Mouse (Mus musculus) ES-E14 (cell line): ENCODE results near the gene Kndc1. TPM values are rescaled to one million over a fixed set of nuclear protein-coding genes. Genes with fewer than 3 reads are reported as not detected.

Source experiments
- DNase-seq: peaks from one replicate; pipeline ENCODE4 v3.0.0-alpha.2; 2013; ENCODE audit warnings: low read depth, low spot score
- H3K27ac ChIP-seq: 2 replicates; pipeline ENCODE4 v1.5.1; 2012; ENCODE audit warnings: low read depth, mild to moderate bottlenecking, low read length, moderate library complexity, mixed read lengths; ENCODE audit not compliant: poor library complexity, insufficient read depth, severe bottlenecking
- H3K36me3 ChIP-seq: 2 replicates; pipeline ENCODE4 v1.6.1; 2012; ENCODE audit warnings: mild to moderate bottlenecking, low read length, moderate library complexity, mixed read lengths; ENCODE audit not compliant: control insufficient read depth, poor library complexity, insufficient read depth, severe bottlenecking
- H3K4me1 ChIP-seq, 2 experiments: fragments of 150-350 bp in 1 of 2; sonication (generic) in 1 of 2; 2 replicates each; pipeline ENCODE4 v1.6.1; 2012; ENCODE audit warnings: low read length in 2 of 2, mild to moderate bottlenecking in 1 of 2, mixed read lengths in 1 of 2; ENCODE audit not compliant: control insufficient read depth in 2 of 2, insufficient read depth in 2 of 2, poor library complexity in 1 of 2
- H3K4me3 ChIP-seq, 2 experiments: fragments of 150-350 bp in 1 of 2; sonication (generic) in 1 of 2; 2 replicates each; pipeline ENCODE4 v1.5.1; 2012; ENCODE audit warnings: low read length in 2 of 2, low read depth in 1 of 2, mild to moderate bottlenecking in 1 of 2, mixed read lengths in 1 of 2; ENCODE audit not compliant: insufficient read depth in 1 of 2, poor library complexity in 1 of 2, severe bottlenecking in 1 of 2
- H3K9ac ChIP-seq: 2 replicates; pipeline ENCODE4 v1.6.1; 2012; ENCODE audit warnings: low read depth, mild to moderate bottlenecking, low read length, mixed read lengths; ENCODE audit not compliant: poor library complexity, insufficient read depth, severe bottlenecking
- H3K9me3 ChIP-seq: fragments of 150-350 bp; sonication (generic); 2 replicates; pipeline ENCODE4 v1.6.1; 2012; ENCODE audit warnings: low read depth, mild to moderate bottlenecking, low read length; ENCODE audit not compliant: control insufficient read depth, insufficient read depth
- CHD2 ChIP-seq: IDR thresholded peaks from 2 replicates; pipeline ENCODE4 v1.6.1; 2014; ENCODE audit warnings: mild to moderate bottlenecking, low read depth, low read length, inconsistent platforms
- HCFC1 ChIP-seq: IDR thresholded peaks from 2 replicates; pipeline ENCODE4 v1.6.1; 2012; ENCODE audit warnings: low read length, inconsistent platforms, borderline replicate concordance; ENCODE audit not compliant: insufficient read depth
- MAFK ChIP-seq: IDR thresholded peaks from 2 replicates; pipeline ENCODE4 v1.6.1; 2014; ENCODE audit warnings: mild to moderate bottlenecking, low read depth, low read length, inconsistent platforms; ENCODE audit not compliant: insufficient read depth
- ZC3H11A ChIP-seq: IDR thresholded peaks from 2 replicates; pipeline ENCODE4 v1.6.1; 2012; ENCODE audit warnings: low read depth, mild to moderate bottlenecking, inconsistent platforms, low read length, borderline replicate concordance
- ZNF384 ChIP-seq: IDR thresholded peaks from 2 replicates; pipeline ENCODE4 v1.6.1; 2012; ENCODE audit warnings: low read depth, low read length, inconsistent platforms
- in situ Hi-C, 2 experiments: fragments of 600-800 bp; cut with MboI; formaldehyde crosslinking; loops; one replicate each; pipeline ENCODE4 v1.15.1; 2025; ENCODE audit warnings: low sequenced_read_pairs in 2 of 2, inconsistent platforms in 1 of 2; ENCODE audit not compliant: unreplicated experiment in 2 of 2
- total RNA-seq: library from RNA; depleted of rRNA; stranded (reverse); fragments of 300-350 nt; gene quantifications from 2 replicates; pipeline ENCODE4 v1.2.3, GENCODE M21; 2012; rRNA removed

Gene Kndc1
- total RNA-seq: 2.3 and 5.3 TPM in 2 replicates

DNA sequence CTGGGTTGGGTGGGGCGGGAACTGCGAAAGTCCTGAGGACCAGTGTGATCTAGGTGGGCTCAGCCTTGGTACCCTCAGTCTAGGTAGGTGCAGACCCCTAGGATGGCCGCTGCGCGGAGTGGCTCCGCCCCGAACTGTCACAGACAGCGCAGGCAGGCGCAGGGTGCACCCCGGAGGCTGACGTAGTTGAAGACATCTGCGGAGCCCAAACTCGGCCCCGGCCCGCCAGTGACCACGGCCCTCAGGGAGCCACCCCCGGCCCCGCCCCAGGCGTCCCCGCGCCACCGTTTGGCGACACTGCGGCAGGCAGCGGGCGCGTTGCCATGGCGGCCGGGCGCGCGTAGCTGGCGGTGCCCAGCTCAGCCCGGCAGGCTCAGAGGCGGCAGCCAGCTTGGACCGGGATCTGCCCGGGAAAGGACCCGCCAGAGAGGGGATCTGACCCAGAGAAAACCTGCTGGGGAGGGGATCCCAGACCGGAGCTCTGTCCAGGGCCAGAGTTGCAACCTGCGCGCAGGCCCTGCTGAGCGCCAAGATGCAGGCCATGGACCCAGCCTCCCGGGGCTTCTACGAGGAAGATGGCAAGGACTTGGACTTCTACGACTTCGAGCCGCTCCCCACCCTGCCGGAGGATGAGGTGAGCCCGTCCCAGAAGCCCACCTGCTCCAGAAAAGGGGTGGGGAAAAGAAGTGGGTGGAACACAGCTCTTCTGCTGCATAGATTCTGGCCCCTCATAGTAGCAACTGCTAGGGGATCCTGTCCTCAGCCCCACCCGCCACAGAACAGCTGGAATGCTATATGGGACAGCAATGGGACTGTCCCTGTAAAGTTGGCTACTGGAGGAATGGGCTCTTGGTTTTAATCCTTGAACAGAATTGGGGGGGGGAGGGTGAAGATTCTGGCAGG, at the start of gene Kndc1:
Gene Kndc1, plus strand, starts transcription at position 42 of the 903 bp plus-strand sequence.
- Histone ChIP-seq H3K9me3 (no peaks in the 10 kb centered on the region), H3K36me3 (no peaks in the 10 kb centered on the region), H3K27ac (no peak within 1 kb of the TSS), H3K4me3 (peak within 1 kb of the TSS; percentile 67 to 76), H3K9ac (peak within 1 kb of the TSS; percentile 13; the same call in 1 of the 2 replicates), H3K4me1 (no peaks in the 10 kb centered on the region)
- DNase-seq: no peak
- TF ChIP-seq CHD2 (no peak), HCFC1 (no peak), ZNF384 (no peak), ZC3H11A (no peak)
- in situ Hi-C loops: no loop called here

DNA sequence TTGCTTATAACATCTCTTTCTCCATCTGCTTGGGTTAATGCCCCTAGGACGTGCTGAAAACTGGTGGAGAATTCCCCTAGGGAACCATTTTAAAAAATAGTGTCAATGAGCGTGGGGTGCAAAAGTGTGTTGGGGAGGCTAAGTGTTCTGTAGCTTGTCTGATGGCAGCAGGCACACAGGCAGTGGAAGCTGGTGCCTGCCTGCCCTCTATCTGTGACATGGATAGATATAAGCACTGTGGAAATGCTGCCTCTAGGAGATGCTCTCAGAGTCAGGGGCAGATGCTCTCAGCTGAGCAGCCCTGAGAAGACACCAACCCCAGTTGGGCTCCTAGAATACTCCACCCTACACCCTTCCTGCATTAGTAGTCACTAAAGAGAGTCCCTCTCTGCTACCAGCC, 49.4 kb upstream of the Kndc1 start:
- Histone ChIP-seq H3K4me1 (no peaks in the 10 kb centered on the region), H3K36me3 (no peaks in the 10 kb centered on the region), H3K4me3 (no peak overlapping the region), H3K27ac (no peak overlapping the region), H3K9me3 (no peaks in the 10 kb centered on the region), H3K9ac (no peak overlapping the region)
- DNase-seq: no peak
- in situ Hi-C loops: no loop called here
- no peak for TF ChIP-seq MAFK
- TF ChIP-seq ZNF384: no peak
- no peak for TF ChIP-seq HCFC1
- TF ChIP-seq CHD2: no peak
- no peak for TF ChIP-seq ZC3H11A

DNA sequence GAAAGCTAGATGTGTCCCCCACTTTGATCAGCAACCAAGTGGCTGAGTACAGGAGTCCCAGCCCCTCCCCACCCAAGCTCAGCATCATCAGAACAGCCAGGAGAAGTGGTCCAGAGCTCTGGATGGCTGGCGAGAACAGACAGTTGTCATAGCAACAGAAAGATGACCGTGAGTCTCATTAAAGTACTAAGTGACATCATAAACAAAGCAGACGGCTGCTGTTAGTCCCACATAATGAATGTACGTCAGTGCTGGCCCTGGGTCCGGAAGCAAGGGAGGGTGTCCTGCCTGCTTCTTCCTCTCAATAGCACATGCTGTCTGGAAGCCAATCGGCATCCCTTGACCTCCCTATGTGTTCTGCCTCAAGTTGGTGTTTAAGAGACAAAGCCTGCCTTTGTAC, 44.3 kb upstream of the Kndc1 start:
- no peak overlapping the region for H3K4me3 ChIP-seq

DNA sequence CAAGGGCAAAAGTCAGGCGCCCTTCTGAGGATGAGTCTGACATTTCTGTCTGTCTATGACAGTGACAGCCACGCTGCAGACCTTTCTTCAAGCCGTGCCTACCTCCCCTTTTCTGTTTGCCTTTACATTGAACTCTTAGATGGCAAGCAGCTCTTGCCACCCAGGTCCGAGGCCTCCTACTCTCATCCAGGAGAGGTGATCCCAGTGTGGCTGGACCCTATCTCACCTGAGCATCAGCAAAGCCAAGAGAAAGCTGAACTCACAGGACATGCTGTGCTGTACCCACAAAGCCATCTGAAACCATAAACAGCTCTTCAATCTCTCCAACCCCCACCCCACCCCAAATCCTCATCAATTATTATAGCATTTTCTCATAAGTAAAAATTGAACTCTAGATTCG, 43.8 kb upstream of the Kndc1 start:
- no peak for TF ChIP-seq MAFK
- no peak for TF ChIP-seq ZC3H11A
- no peak for TF ChIP-seq HCFC1
- no peak for TF ChIP-seq CHD2
- no peak for TF ChIP-seq ZNF384
- Histone ChIP-seq H3K27ac (no peak overlapping the region), H3K4me1 (no peaks in the 10 kb centered on the region), H3K4me3 (no peak overlapping the region), H3K36me3 (no peaks in the 10 kb centered on the region), H3K9me3 (no peaks in the 10 kb centered on the region), H3K9ac (no peak overlapping the region)
- no peak for DNase-seq
- in situ Hi-C loops: loop anchor here in 1 of 2 experiments (10.0 kb wide), 1 partner anchor 146 kb away; no protein-coding TSS in a partner anchor

More for the DNA sequence above, 44.3 kb upstream of the Kndc1 start:
- Histone ChIP-seq H3K4me1 (no peaks in the 10 kb centered on the region), H3K9ac (no peak overlapping the region), H3K9me3 (no peaks in the 10 kb centered on the region), H3K36me3 (no peaks in the 10 kb centered on the region), H3K27ac (no peak overlapping the region)
- DNase-seq: no peak
- TF ChIP-seq CHD2 (no peak), MAFK (no peak), HCFC1 (no peak), ZNF384 (no peak), ZC3H11A (no peak)
- in situ Hi-C loops: loop anchor here in 1 of 2 experiments (10.0 kb wide), 1 partner anchor 145 kb away; no protein-coding TSS in a partner anchor
